Mouse (Mus musculus) stomach, embryonic 15.5 days (tissue): ENCODE measurements around the gene Scrn1. TPM values are rescaled to one million over a fixed set of nuclear protein-coding genes. Genes with fewer than 3 reads are reported as not detected.

ENCODE experiments used
- ATAC-seq: fragments of 200-750 bp; cut with Nextera tagmentation; 2 replicates; pipeline ENCODE4 v1.8.0; 2017; ENCODE audit warnings: low read depth, moderate number of reproducible peaks, moderate TSS enrichment; ENCODE audit not compliant: insufficient read depth, low FRiP score
- H3K27ac ChIP-seq: fragments of 300-500 bp; sonication (generic); 2 replicates; pipeline ENCODE4 v1.5.1; 2015; ENCODE audit warnings: mild to moderate bottlenecking, inconsistent platforms
- H3K27me3 ChIP-seq: fragments of 300-500 bp; sonication (generic); replicated peaks from 2 replicates; pipeline ENCODE4 v1.6.1; 2015; ENCODE audit warnings: inconsistent platforms
- H3K36me3 ChIP-seq: fragments of 300-500 bp; sonication (generic); 2 replicates; pipeline ENCODE4 v1.6.1; 2015; ENCODE audit warnings: inconsistent platforms
- H3K4me1 ChIP-seq: fragments of 300-500 bp; sonication (generic); 2 replicates; pipeline ENCODE4 v1.6.1; 2015; ENCODE audit warnings: inconsistent platforms
- H3K4me2 ChIP-seq: fragments of 300-500 bp; sonication (generic); 2 replicates; pipeline ENCODE4 v1.6.1; 2015; ENCODE audit warnings: mild to moderate bottlenecking, inconsistent platforms
- H3K4me3 ChIP-seq: fragments of 300-500 bp; sonication (generic); replicated peaks from 2 replicates; pipeline ENCODE4 v1.5.1; 2015; ENCODE audit warnings: inconsistent platforms
- H3K9ac ChIP-seq: fragments of 300-500 bp; sonication (generic); 2 replicates; pipeline ENCODE4 v1.6.1; 2015; ENCODE audit warnings: inconsistent platforms
- H3K9me3 ChIP-seq: fragments of 300-500 bp; sonication (generic); 2 replicates; pipeline ENCODE4 v1.6.1; 2016; ENCODE audit warnings: inconsistent platforms
- WGBS: fragments of 180-500 bp; shearing (Covaris S2); methylation state at CpG from one replicate; pipeline ENCODE4 v1.1.7; 2015; 5-methylcytosine and 5-hydroxymethylcytosine counted together
- polyA plus RNA-seq: library from polyadenylated mRNA; unstranded; fragments of >200 nt; fragmentation: Nextera tagmentation; extraction: Ambion mirVana; gene quantifications from 2 replicates; pipeline ENCODE4 v1.2.1, GENCODE M21; 2015

The Scrn1 gene
- polyA plus RNA-seq, 1 experiment from 2014 or later: 9.1 TPM

DNA sequence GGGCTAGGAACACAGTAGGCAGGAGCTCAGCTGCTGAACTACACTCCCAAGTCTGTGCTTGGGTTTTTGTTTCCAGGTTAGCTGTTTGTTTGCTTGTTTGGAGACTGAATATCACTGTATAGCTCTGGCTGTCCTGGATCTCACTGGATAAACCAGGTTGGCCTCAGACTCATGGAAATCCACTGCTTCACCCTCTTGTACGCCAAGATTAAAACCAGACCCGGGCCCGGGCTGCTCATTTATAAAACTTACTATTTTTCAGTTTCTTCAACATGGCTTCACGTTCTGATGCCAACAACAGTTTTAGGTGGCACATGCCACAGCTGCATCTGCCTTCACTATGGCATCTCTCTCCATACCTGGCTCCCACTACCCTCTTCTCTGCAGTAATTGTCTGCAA, 2.7 kb downstream of the Scrn1 start:
- Histone ChIP-seq H3K27ac (no peak overlapping the region), H3K9ac (no peak overlapping the region), H3K36me3 (no peaks in the 10 kb centered on the region), H3K4me1 (no peaks in the 10 kb centered on the region), H3K4me3 (no peak overlapping the region), H3K9me3 (no peaks in the 10 kb centered on the region), H3K27me3 (no peaks in the 10 kb centered on the region), H3K4me2 (no peak overlapping the region)
- WGBS: 86% methylated on average over 4 of the region's 4 CpGs
- ATAC-seq: no peak

DNA sequence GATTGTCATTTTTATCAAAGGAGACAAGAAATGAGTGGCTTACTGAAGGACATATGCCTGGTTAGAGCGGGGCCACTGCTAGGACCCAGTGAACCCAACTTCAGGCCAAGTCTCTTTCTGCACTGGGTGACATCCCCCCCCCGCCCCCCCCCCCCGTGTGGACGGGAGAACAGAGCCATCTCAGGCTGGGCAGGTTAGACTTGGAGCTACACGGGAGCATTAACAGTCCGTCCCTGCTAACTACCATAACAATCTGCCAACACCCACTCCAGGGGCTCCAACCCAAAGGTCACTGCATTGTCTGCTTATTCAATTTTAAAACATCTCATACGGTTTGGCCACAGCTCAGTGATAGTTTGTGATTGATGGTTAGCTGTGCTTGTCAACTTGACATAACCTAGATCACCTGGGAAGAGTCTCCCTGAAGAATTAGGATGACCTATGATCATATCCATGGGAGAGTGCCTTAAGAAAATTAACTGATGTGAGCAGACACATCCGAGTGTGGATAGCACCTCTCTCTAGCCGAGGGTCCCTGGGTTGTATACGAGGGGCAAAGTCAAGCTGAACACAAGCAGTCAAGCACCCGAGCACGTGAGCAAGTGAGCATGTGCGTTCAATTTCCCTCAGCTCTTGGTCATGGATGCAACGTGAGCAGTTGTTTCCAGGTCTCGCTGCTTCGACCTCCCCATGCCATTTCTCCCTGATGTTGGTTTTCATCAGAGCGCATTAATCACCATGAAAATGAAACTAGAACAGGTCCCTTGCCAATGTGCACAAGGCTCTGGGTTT, 4.1 kb downstream of the Scrn1 start:
- WGBS: 77% methylated on average over 17 of the region's 17 CpGs
- H3K9ac ChIP-seq: no peak overlapping the region
- H3K4me2 ChIP-seq: no peak overlapping the region
- H3K27ac ChIP-seq: no peak overlapping the region
- ATAC-seq: no peak
- H3K36me3 ChIP-seq: no peaks in the 10 kb centered on the region
- H3K27me3 ChIP-seq: no peaks in the 10 kb centered on the region
- no peaks in the 10 kb centered on the region for H3K4me1 ChIP-seq
- no peaks in the 10 kb centered on the region for H3K9me3 ChIP-seq
- H3K4me3 ChIP-seq: no peak overlapping the region

DNA sequence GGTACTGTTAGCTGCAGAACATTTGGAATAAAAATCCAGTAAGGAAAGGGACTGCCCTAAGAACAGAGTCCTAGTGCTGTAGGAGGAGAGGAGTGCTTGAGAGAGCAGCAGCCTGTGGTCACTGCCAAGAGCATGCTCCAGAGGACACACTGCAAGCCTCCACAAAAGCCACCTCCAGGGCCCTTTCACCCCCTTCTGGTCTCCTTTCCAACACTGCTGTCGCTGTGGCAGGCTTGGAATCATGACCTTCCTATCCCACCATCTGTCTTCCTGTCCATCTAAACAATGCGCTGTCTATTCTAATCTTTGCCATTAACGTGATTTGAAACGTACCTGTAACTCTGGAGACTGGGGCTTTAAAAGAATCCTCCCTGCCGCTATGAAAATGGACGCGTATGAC, 7.8 kb downstream of the Scrn1 start:
- H3K4me1 ChIP-seq: 0 out of 2 replicates have a peak, but pooled peaks cover 4% of the 10 kb centered on the region
- no peak for ATAC-seq
- H3K9me3 ChIP-seq: no peaks in the 10 kb centered on the region
- 59% methylated on average over 7 of the region's 7 CpGs for WGBS
- H3K27me3 ChIP-seq: no peaks in the 10 kb centered on the region
- H3K4me3 ChIP-seq: no peak overlapping the region
- no peaks in the 10 kb centered on the region for H3K36me3 ChIP-seq
- H3K27ac ChIP-seq: no peak overlapping the region
- no peak overlapping the region for H3K4me2 ChIP-seq
- no peak overlapping the region for H3K9ac ChIP-seq

DNA sequence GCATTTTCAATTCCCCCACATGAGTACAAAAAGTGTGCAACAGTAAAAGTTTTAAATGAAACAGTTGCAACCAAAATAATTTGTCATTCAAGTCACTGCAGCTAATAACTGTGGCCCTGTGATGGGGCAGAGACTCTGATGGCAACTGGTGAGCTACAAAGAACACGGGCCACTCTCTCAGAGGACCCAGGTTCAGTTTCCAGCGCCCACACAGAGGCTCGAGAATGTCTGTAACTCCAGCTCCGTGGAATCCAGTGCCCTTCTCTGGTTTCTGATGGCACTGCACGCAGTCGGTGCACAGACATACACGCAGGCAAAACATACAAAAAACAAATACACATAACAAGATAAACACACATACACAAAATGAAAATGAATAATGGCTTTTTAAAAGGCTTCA, 8.6 kb downstream of the Scrn1 start:
- 0 out of 2 replicates have a peak, but pooled peaks cover 4% of the 10 kb centered on the region for H3K4me1 ChIP-seq
- no peaks in the 10 kb centered on the region for H3K9me3 ChIP-seq
- no peaks in the 10 kb centered on the region for H3K36me3 ChIP-seq
- H3K4me3 ChIP-seq: no peak overlapping the region
- WGBS: 86% methylated on average over 7 of the region's 7 CpGs
- no peak overlapping the region for H3K27ac ChIP-seq
- H3K9ac ChIP-seq: no peak overlapping the region
- no peak overlapping the region for H3K4me2 ChIP-seq
- H3K27me3 ChIP-seq: no peaks in the 10 kb centered on the region
- no peak for ATAC-seq

DNA sequence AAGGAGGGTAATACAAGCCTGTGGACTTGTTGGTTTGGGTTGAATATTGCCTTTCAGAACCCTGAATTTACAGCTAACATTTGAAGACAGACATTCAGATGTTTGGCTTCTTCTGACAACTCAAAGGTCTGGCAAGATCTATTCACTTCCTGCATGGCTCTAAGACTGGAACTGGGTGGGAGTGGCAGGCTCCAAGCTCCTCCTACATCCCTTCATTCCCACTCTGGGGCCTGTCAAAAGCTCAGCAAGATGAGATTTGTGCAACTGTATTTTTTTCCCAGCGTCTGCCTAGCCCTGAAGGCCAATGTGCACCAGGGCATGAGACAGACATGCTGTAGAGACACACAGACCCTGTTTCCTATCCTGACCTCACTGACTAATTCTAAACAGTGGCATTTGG, 10.5 kb downstream of the Scrn1 start:
- H3K27ac ChIP-seq: no peak overlapping the region
- WGBS: 37% methylated on average over 1 of the region's 1 CpGs

DNA sequence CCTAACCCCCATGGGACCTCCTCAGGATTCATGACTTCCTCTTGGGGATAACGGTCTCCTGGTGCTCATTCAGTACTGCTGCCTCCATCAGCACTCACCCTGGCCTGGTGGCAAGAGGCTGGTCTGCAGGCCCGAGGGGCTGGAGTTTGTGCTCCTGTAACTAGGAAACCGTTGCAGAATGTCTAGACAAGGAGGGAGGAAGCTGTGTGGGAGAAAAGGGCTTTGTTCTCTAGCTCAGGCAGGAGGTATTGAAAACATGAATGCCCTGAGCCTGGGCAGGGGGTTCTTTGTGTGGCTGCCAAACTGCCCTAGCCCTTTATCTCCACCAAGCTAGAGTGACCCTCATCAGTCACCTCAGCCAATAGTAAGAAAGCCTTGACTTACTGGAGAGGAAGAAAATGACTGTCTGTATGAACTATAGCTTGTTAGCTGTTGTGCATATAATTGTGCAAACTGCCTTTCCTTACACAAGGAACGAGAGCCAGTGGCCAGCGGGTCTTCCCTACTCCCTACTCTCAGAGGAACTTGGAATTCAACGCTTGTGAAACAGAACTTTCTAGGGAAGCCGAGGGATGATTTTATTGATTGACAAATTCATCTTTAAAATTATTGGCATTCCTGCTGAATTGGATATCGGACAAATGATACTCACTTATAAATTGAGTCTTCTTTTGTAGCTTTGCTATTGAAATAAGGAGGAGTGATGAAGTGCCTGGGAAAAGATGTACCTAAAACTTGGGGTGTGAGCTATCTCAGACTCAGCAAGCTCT, 11.8 kb downstream of the Scrn1 start:
- Histone ChIP-seq H3K4me1 (0 out of 2 replicates have a peak, but pooled peaks cover 4% of the 10 kb centered on the region), H3K4me2 (no peak overlapping the region), H3K9me3 (no peaks in the 10 kb centered on the region), H3K36me3 (no peaks in the 10 kb centered on the region), H3K27me3 (no peaks in the 10 kb centered on the region), H3K27ac (no peak overlapping the region), H3K4me3 (no peak overlapping the region), H3K9ac (no peak overlapping the region)
- ATAC-seq: no peak
- WGBS: 59% methylated on average over 8 of the region's 8 CpGs

More for the DNA sequence above, 10.5 kb downstream of the Scrn1 start:
- no peaks in the 10 kb centered on the region for H3K36me3 ChIP-seq
- no peaks in the 10 kb centered on the region for H3K27me3 ChIP-seq
- ATAC-seq: no peak
- 0 out of 2 replicates have a peak, but pooled peaks cover 4% of the 10 kb centered on the region for H3K4me1 ChIP-seq
- H3K4me3 ChIP-seq: no peak overlapping the region
- no peak overlapping the region for H3K9ac ChIP-seq
- H3K4me2 ChIP-seq: no peak overlapping the region
- no peaks in the 10 kb centered on the region for H3K9me3 ChIP-seq

DNA sequence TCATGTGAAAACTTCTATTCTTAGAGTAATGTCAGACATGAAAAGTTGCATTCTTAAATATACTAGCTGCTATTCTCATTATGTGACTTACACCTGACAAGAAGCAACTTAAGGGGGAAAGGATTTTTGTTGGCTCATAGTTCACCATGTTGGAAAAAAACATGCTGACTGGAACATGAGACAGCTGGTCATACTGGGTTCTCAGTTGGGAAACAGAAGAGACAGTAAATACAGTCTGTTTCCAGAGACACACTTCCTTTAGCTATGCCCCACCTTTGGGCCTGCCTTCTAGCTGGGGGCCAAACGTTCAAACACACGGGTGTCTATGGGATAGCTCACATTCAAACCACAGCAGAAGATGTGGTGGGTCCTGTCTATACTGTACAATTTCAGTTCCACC, 12.7 kb downstream of the Scrn1 start:
- Histone ChIP-seq H3K9ac (no peak overlapping the region), H3K4me3 (no peak overlapping the region), H3K9me3 (no peaks in the 10 kb centered on the region), H3K27me3 (no peaks in the 10 kb centered on the region), H3K4me2 (no peak overlapping the region), H3K27ac (no peak overlapping the region), H3K36me3 (no peaks in the 10 kb centered on the region), H3K4me1 (0 out of 2 replicates have a peak, but pooled peaks cover 4% of the 10 kb centered on the region)
- ATAC-seq: no peak
- 84% methylated on average over 2 of the region's 2 CpGs for whole genome bisulfite sequencing

DNA sequence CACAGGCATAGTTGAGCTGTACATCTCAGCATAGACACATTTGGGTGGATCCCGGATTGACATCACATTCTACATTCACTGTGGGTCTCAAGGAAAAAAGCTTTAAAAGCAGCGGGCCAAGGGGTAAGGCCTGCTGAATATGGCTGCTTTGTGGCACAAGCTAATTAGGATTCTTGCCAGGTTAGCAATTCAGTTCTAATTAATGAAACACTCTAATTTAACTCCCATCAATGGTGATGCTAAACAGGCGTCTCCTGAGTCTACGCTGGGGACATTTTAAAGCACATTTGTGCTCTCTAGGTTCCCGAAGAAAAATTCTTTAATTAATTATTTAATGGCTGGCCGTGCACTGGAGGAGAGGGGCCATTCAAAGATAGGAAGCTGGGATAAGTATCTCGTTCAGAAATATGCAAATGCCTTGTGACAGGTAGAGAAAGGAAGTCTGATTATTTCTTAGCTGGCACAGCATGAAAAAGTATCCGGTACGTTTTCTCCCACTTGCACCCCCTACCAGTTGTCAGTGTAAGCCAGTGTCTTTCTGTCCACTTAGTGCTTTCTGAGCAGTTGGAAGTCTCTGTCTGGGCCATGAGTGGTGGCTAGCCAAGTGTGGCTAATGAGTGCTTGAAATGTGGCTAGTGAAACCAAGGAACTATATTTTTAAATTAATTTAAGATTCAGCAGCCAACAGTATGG, 13.4 kb downstream of the Scrn1 start:
- H3K27me3 ChIP-seq: no peaks in the 10 kb centered on the region
- 0 out of 2 replicates have a peak, but pooled peaks cover 4% of the 10 kb centered on the region for H3K4me1 ChIP-seq
- no peaks in the 10 kb centered on the region for H3K36me3 ChIP-seq
- 83% methylated on average over 9 of the region's 9 CpGs for WGBS
- H3K9me3 ChIP-seq: no peaks in the 10 kb centered on the region
- ATAC-seq: no peak
- H3K4me2 ChIP-seq: no peak overlapping the region
- no peak overlapping the region for H3K4me3 ChIP-seq
- no peak overlapping the region for H3K27ac ChIP-seq
- no peak overlapping the region for H3K9ac ChIP-seq

DNA sequence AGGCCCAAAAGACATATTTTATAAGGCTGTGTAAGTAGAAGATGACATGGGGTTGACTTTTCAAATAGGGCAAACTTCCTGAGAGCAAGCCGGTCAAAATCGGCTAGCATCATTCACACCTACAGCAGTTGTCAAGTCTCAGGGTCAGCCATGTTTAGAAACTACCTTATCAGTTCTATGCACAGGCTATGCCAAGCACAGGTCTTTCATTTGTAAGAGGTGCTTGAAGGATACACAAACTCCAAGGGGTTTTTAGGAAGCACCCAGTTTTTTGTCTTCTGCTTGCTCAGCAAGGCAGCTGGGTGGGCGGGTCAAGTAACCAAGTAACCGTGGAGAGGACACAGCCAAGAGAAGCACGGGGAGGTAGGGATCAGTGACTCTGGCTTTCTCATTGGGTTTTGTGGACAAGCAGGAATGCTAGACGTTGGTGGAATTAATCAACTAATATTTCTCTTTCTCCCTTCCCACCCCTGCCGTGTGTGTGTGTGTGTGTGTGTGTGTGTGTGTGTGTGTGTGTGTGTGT, 15.4 kb downstream of the Scrn1 start:
- WGBS: 55% methylated on average over 7 of the region's 7 CpGs
- Histone ChIP-seq H3K9me3 (no peaks in the 10 kb centered on the region), H3K27me3 (no peaks in the 10 kb centered on the region), H3K27ac (no peak overlapping the region), H3K36me3 (no peaks in the 10 kb centered on the region), H3K4me3 (no peak overlapping the region), H3K9ac (no peak overlapping the region), H3K4me1 (0 out of 2 replicates have a peak, but pooled peaks cover 1% of the 10 kb centered on the region), H3K4me2 (no peak overlapping the region)
- ATAC-seq: no peak

DNA sequence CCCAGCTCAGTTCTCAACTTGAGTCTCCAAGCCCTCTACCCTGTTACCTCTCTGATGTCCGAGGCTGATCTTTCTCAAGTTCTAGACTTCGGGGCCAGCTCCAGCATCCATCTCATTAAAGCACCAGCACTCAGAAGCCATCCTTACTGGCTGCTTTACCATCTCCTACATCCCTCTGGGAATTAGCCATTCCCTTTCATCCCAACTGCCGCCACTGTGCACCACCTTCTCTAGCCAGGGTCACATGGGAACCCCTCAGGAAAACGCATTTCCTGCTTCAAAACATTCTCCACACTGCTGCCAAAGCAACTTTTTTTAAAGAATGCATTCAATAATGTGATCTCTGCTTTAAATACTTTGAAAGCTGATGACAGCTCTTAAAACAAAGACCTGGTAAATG, 17.0 kb downstream of the Scrn1 start:
- Histone ChIP-seq H3K36me3 (no peaks in the 10 kb centered on the region), H3K9ac (no peak overlapping the region), H3K4me2 (no peak overlapping the region), H3K27ac (no peak overlapping the region), H3K4me3 (no peak overlapping the region), H3K4me1 (no peaks in the 10 kb centered on the region), H3K9me3 (no peaks in the 10 kb centered on the region), H3K27me3 (no peaks in the 10 kb centered on the region)
- 67% methylated on average over 4 of the region's 4 CpGs for WGBS
- ATAC-seq: no peak

DNA sequence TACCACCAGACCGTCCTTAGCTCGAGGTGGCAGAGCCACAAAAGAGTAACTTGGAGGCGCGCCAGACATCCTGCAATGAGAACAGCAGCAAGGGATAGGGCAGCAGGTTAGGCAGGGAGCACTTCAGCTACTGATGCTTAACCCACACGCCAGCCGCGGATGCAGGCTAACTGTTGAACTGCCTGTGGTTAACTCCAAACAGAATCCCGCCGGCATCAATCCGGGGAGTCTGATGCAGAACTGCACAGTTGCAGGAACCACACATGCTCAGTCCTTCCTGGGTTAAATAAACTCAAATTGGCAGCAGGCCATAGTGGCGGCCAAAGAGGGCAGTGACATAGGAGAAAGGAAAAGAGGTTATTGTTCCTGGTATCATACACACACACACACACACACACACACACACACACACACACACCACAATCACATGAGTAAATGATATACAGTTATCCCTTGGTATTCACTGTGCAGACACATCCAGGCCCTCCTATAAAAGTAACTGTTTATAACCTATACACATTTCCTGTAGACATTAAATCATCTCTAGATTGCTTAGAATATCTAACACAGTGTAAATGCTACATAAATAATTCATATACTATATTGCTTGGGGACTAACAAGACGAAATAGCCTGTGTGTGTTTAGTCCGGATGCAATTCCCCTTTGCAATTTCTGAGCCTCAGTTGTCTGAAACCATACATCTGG, 17.8 kb downstream of the Scrn1 start:
- Histone ChIP-seq H3K36me3 (no peaks in the 10 kb centered on the region), H3K27ac (no peak overlapping the region), H3K27me3 (no peaks in the 10 kb centered on the region), H3K9me3 (no peaks in the 10 kb centered on the region), H3K4me3 (no peak overlapping the region), H3K4me2 (no peak overlapping the region), H3K9ac (no peak overlapping the region), H3K4me1 (no peaks in the 10 kb centered on the region)
- peak; percentile 27; the same call in 1 of the 2 replicates for ATAC-seq
- WGBS: 43% methylated on average over 13 of the region's 13 CpGs
